Mouse (Mus musculus) myocyte (in vitro differentiated cells): ENCODE measurements around the gene 4930426L09Rik. TPM values are rescaled to one million over a fixed set of nuclear protein-coding genes. Genes with fewer than 3 reads are reported as not detected.

Experiments
- H3K27me3 ChIP-seq: one replicate; pipeline ENCODE4 v1.6.1; 2011; ENCODE audit not compliant: control insufficient read depth, insufficient read depth, insufficient read length
- H3K36me3 ChIP-seq: one replicate; pipeline ENCODE4 v1.6.1; 2011; ENCODE audit not compliant: control insufficient read depth, insufficient read depth
- H3K4me2 ChIP-seq: one replicate; pipeline ENCODE4 v1.6.1; 2011; ENCODE audit warnings: low read depth, control low read depth
- H3K4me3 ChIP-seq: one replicate; pipeline ENCODE4 v1.5.1; 2011; ENCODE audit warnings: mild to moderate bottlenecking, control low read depth, moderate library complexity
- H3K79me2 ChIP-seq: one replicate; pipeline ENCODE4 v1.6.1; 2011; ENCODE audit not compliant: control insufficient read depth, insufficient read depth
- H3ac ChIP-seq: one replicate; pipeline ENCODE4 v1.6.1; 2011; ENCODE audit not compliant: control insufficient read depth, insufficient read length
- CEBPB ChIP-seq: IDR thresholded peaks from 2 replicates; pipeline ENCODE4 v1.6.1; 2011; ENCODE audit warnings: mild to moderate bottlenecking, moderate library complexity; ENCODE audit not compliant: poor library complexity, insufficient read depth, severe bottlenecking
- E2F4 ChIP-seq: IDR thresholded peaks from one replicate; pipeline ENCODE4 v1.6.1; 2011; ENCODE audit warnings: mild to moderate bottlenecking, control low read depth, moderate library complexity; ENCODE audit not compliant: insufficient read depth
- MAX ChIP-seq: IDR thresholded peaks from one replicate; pipeline ENCODE4 v1.6.1; 2011; ENCODE audit warnings: low read depth, mild to moderate bottlenecking, control low read depth
- MYOD1 ChIP-seq, 3 experiments: IDR thresholded peaks; one replicate each; pipeline ENCODE4 v1.6.1; 2011; ENCODE audit warnings: control low read depth in 2 of 3, low read depth in 2 of 3, mild to moderate bottlenecking in 2 of 3, moderate library complexity in 1 of 3; ENCODE audit not compliant: insufficient read length in 2 of 3, control insufficient read depth in 1 of 3
- MYOG ChIP-seq, 3 experiments: IDR thresholded peaks; one replicate each; pipeline ENCODE4 v1.6.1; 2011; ENCODE audit warnings: control low read depth in 2 of 3, low read depth in 2 of 3, mild to moderate bottlenecking in 2 of 3; ENCODE audit not compliant: insufficient read length in 2 of 3, control insufficient read depth in 1 of 3, insufficient read depth in 1 of 3
- POLR2A ChIP-seq: IDR thresholded peaks from one replicate; pipeline ENCODE4 v1.6.1; 2011; ENCODE audit warnings: low read depth, mild to moderate bottlenecking, control low read depth, moderate library complexity; ENCODE audit not compliant: insufficient read length
- POLR2AphosphoS2 ChIP-seq: IDR thresholded peaks from one replicate; pipeline ENCODE4 v1.6.1; 2011; ENCODE audit warnings: low read depth, control low read depth; ENCODE audit not compliant: insufficient read length
- REST ChIP-seq: IDR thresholded peaks from one replicate; pipeline ENCODE4 v1.6.1; 2011; ENCODE audit warnings: mild to moderate bottlenecking, control low read depth, moderate library complexity; ENCODE audit not compliant: insufficient read depth, insufficient read length
- SRF ChIP-seq: IDR thresholded peaks from one replicate; pipeline ENCODE4 v1.6.1; 2011; ENCODE audit warnings: low read depth; ENCODE audit not compliant: control insufficient read depth, insufficient read length
- TCF12 ChIP-seq: IDR thresholded peaks from one replicate; pipeline ENCODE4 v1.6.1; 2011; ENCODE audit warnings: mild to moderate bottlenecking, control low read depth; ENCODE audit not compliant: poor library complexity, insufficient read depth, severe bottlenecking
- TCF3 ChIP-seq: IDR thresholded peaks from one replicate; pipeline ENCODE4 v1.6.1; 2011; ENCODE audit warnings: low read depth, control low read depth; ENCODE audit not compliant: insufficient read length
- USF1 ChIP-seq: IDR thresholded peaks from one replicate; pipeline ENCODE4 v1.6.1; 2011; ENCODE audit warnings: low read depth, mild to moderate bottlenecking, control low read depth, moderate library complexity
- polyA plus RNA-seq: library from polyadenylated mRNA; unstranded; fragments of >200 nt; fragmentation: generic; extraction: Trizol; gene quantifications from one replicate; pipeline ENCODE4 v1.2.1, GENCODE M21; 2012; ENCODE audit warnings: missing spikeins

The 4930426L09Rik gene
- polyA plus RNA-seq, 1 experiment, result 0.35 TPM

- H3K79me2 ChIP-seq, result peaks cover 23% of the 10 kb centered on the region
- no peaks in the 10 kb centered on the region for H3K36me3 ChIP-seq
- TF ChIP-seq REST, result no peak
- TF ChIP-seq MYOD1 (IDR thresholded peaks at IDR 0.05; ENCODE audit: control insufficient read depth in 1 of 3, insufficient read length in 2 of 3, low read depth in 2 of 3), result no peak
- TF ChIP-seq USF1, result no peak
- no peak for TF ChIP-seq CEBPB
- TF ChIP-seq TCF12, result no peak
- TF ChIP-seq MAX, result no peak
- TF ChIP-seq POLR2AphosphoS2, result no peak
- no peak for TF ChIP-seq TCF3
- TF ChIP-seq POLR2A, result no peak
- TF ChIP-seq E2F4, result no peak
- no peak for TF ChIP-seq SRF
- no peak for TF ChIP-seq MYOG (IDR thresholded peaks at IDR 0.05; ENCODE audit: control insufficient read depth in 1 of 3, insufficient read depth in 1 of 3, insufficient read length in 2 of 3, low read depth in 2 of 3)
- no peak overlapping the region for H3K4me3 ChIP-seq
- H3K4me2 ChIP-seq, result no peak overlapping the region
- no peak overlapping the region for H3ac ChIP-seq
- no peaks in the 10 kb centered on the region for H3K27me3 ChIP-seq
These were observed 23.1 kb upstream of the 4930426L09Rik start for GRCm38 (mm10) chr2:18974882-18975645.

- H3K4me2 ChIP-seq, result no peak overlapping the region
- no peaks in the 10 kb centered on the region for H3K36me3 ChIP-seq
- TF ChIP-seq CEBPB, result no peak
- TF ChIP-seq REST, result no peak
- TF ChIP-seq USF1, result no peak
- no peak for TF ChIP-seq TCF3
- no peak for TF ChIP-seq TCF12
- TF ChIP-seq MYOD1 (IDR thresholded peaks at IDR 0.05; ENCODE audit: control insufficient read depth in 1 of 3, insufficient read length in 2 of 3, low read depth in 2 of 3), result no peak
- no peak for TF ChIP-seq MAX
- TF ChIP-seq E2F4, result no peak
- TF ChIP-seq MYOG (IDR thresholded peaks at IDR 0.05; ENCODE audit: control insufficient read depth in 1 of 3, insufficient read depth in 1 of 3, insufficient read length in 2 of 3, low read depth in 2 of 3), result no peak
- TF ChIP-seq POLR2A, result no peak
- TF ChIP-seq SRF, result no peak
- no peak for TF ChIP-seq POLR2AphosphoS2
- H3K4me3 ChIP-seq, result no peak overlapping the region
- H3K27me3 ChIP-seq, result no peaks in the 10 kb centered on the region
- peaks cover 23% of the 10 kb centered on the region for H3K79me2 ChIP-seq
- H3ac ChIP-seq, result no peak overlapping the region
These were observed 22.0 kb upstream of the 4930426L09Rik start for GRCm38 (mm10) chr2:18976175-18976574.

- Histone ChIP-seq H3K79me2 (peaks cover 25% of the 10 kb centered on the region), H3K36me3 (no peaks in the 10 kb centered on the region), H3ac (no peak overlapping the region), H3K4me3 (no peak overlapping the region), H3K27me3 (no peaks in the 10 kb centered on the region), H3K4me2 (no peak overlapping the region)
- TF ChIP-seq POLR2AphosphoS2 (no peak), MAX (no peak), MYOG (IDR thresholded peaks at IDR 0.05; ENCODE audit: control insufficient read depth in 1 of 3, insufficient read depth in 1 of 3, insufficient read length in 2 of 3, low read depth in 2 of 3) (no peak), E2F4 (no peak), MYOD1 (IDR thresholded peaks at IDR 0.05; ENCODE audit: control insufficient read depth in 1 of 3, insufficient read length in 2 of 3, low read depth in 2 of 3) (no peak), POLR2A (no peak), USF1 (no peak), CEBPB (no peak), TCF12 (no peak), TCF3 (no peak), REST (no peak), SRF (no peak)
These were observed 20.8 kb upstream of the 4930426L09Rik start for GRCm38 (mm10) chr2:18977201-18977805.

- Histone ChIP-seq H3K79me2 (peaks cover 34% of the 10 kb centered on the region), H3K27me3 (no peaks in the 10 kb centered on the region), H3K4me3 (no peak overlapping the region), H3ac (no peak overlapping the region), H3K4me2 (no peak overlapping the region), H3K36me3 (no peaks in the 10 kb centered on the region)
- TF ChIP-seq USF1 (no peak), MAX (no peak), POLR2A (no peak)
These were observed 19.1 kb upstream of the 4930426L09Rik start for GRCm38 (mm10) chr2:18979046-18979445.

- no peak overlapping the region for H3K4me2 ChIP-seq
- no peak overlapping the region for H3K4me3 ChIP-seq
- no peaks in the 10 kb centered on the region for H3K27me3 ChIP-seq
- peak in 2 of 3 experiments; percentile 28 to 66 for TF ChIP-seq MYOD1 (IDR thresholded peaks at IDR 0.05; ENCODE audit: control insufficient read depth in 1 of 3, insufficient read length in 2 of 3, low read depth in 2 of 3)
- TF ChIP-seq MYOG (IDR thresholded peaks at IDR 0.05; ENCODE audit: control insufficient read depth in 1 of 3, insufficient read depth in 1 of 3, insufficient read length in 2 of 3, low read depth in 2 of 3), result peak in 1 of 3 experiments; percentile 56
- TF ChIP-seq E2F4, result no peak
- H3K36me3 ChIP-seq, result no peaks in the 10 kb centered on the region
- no peak overlapping the region for H3ac ChIP-seq
- H3K79me2 ChIP-seq, result peaks cover 39% of the 10 kb centered on the region
These were observed 18.5 kb upstream of the 4930426L09Rik start for GRCm38 (mm10) chr2:18979675-18980074.
